Mouse (Mus musculus): ENCODE measurements at regions not wholly inside any gene's neighbourhood (a gene's known extent, or its start where the extent isn't known, plus 50 kb on each side); places are given as distances from the start of the nearest gene placed in this dataset.

- no peaks in the 10 kb centered on the region for H3K36me3 ChIP-seq (ENCODE audit: insufficient read depth, low read length)
- H3K27ac ChIP-seq, result no peak overlapping the region
- no peak overlapping the region for H3K9ac ChIP-seq (ENCODE audit: low read depth, low read length)
- WGBS, result 96% methylated on average over 2 of the region's 2 CpGs
- H3K4me1 ChIP-seq (replicated peaks; ENCODE audit: insufficient read depth, low read length), result no peaks in the 10 kb centered on the region
- H3K27me3 ChIP-seq (ENCODE audit: insufficient read depth, low read length), result no peaks in the 10 kb centered on the region
- ATAC-seq (replicated peaks; ENCODE audit: low FRiP score, low read depth) (no peak), DNase-seq (ENCODE audit: low spot score) (no peak)
- no peaks in the 10 kb centered on the region for H3K9me3 ChIP-seq (replicated peaks; ENCODE audit: low read length)
- no peak for TF ChIP-seq CTCF (IDR thresholded peaks at IDR 0.05; ENCODE audit: low read depth)
- no peak overlapping the region for H3K4me2 ChIP-seq (ENCODE audit: low read length)
- no peak overlapping the region for H3K4me3 ChIP-seq (replicated peaks; ENCODE audit: low read depth, low read length)
Measured at GRCm38 (mm10) chr13:52049249-52049648, 202.8 kb downstream of the Gadd45g start.

GRCm38 (mm10) chr13:52055741-52056140 lies 209.3 kb downstream of the Gadd45g start:
- peaks cover 7% of the 10 kb centered on the region; the same call in 1 of the 2 replicates for H3K4me1 ChIP-seq (replicated peaks; ENCODE audit: insufficient read depth, low read length)
- TF ChIP-seq CTCF (IDR thresholded peaks at IDR 0.05; ENCODE audit: low read depth), result no peak
- no peak for DNase-seq (ENCODE audit: low spot score)
- H3K4me2 ChIP-seq (ENCODE audit: low read length), result no peak overlapping the region
- no peak overlapping the region for H3K4me3 ChIP-seq (replicated peaks; ENCODE audit: low read depth, low read length)
- H3K36me3 ChIP-seq (ENCODE audit: insufficient read depth, low read length), result no peaks in the 10 kb centered on the region
- 0 out of 2 replicates have a peak, but pooled peaks have one; percentile 40 for ATAC-seq (replicated peaks; ENCODE audit: low FRiP score, low read depth)
- 66% methylated on average over 8 of the region's 8 CpGs for WGBS
- no peak overlapping the region for H3K27ac ChIP-seq
- H3K9me3 ChIP-seq (replicated peaks; ENCODE audit: low read length), result no peaks in the 10 kb centered on the region
- no peak overlapping the region for H3K9ac ChIP-seq (ENCODE audit: low read depth, low read length)
- no peaks in the 10 kb centered on the region for H3K27me3 ChIP-seq (ENCODE audit: insufficient read depth, low read length)

GRCm38 (mm10) chr13:52057456-52057855 lies 211.0 kb downstream of the Gadd45g start:
- ATAC-seq (replicated peaks; ENCODE audit: low FRiP score, low read depth) (no peak), DNase-seq (ENCODE audit: low spot score) (peak; percentile 42)
- Histone ChIP-seq H3K4me1 (replicated peaks; ENCODE audit: insufficient read depth, low read length) (peaks cover 13% of the 10 kb centered on the region; the same call in 1 of the 2 replicates), H3K27me3 (ENCODE audit: insufficient read depth, low read length) (no peaks in the 10 kb centered on the region), H3K9me3 (replicated peaks; ENCODE audit: low read length) (no peaks in the 10 kb centered on the region), H3K4me2 (ENCODE audit: low read length) (no peak overlapping the region), H3K36me3 (ENCODE audit: insufficient read depth, low read length) (no peaks in the 10 kb centered on the region), H3K4me3 (replicated peaks; ENCODE audit: low read depth, low read length) (no peak overlapping the region), H3K27ac (no peak overlapping the region), H3K9ac (ENCODE audit: low read depth, low read length) (no peak overlapping the region)
- TF ChIP-seq CTCF (IDR thresholded peaks at IDR 0.05; ENCODE audit: low read depth), result no peak
- WGBS, result 33% methylated on average over 10 of the region's 10 CpGs

GRCm38 (mm10) chr13:52059756-52060417 lies 213.4 kb downstream of the Gadd45g start:
- Histone ChIP-seq H3K27me3 (ENCODE audit: insufficient read depth, low read length) (no peaks in the 10 kb centered on the region), H3K9ac (ENCODE audit: low read depth, low read length) (no peak overlapping the region), H3K4me3 (replicated peaks; ENCODE audit: low read depth, low read length) (no peak overlapping the region), H3K27ac (peak overlapping the region; percentile 27; the same call in 1 of the 2 replicates), H3K4me1 (replicated peaks; ENCODE audit: insufficient read depth, low read length) (peaks cover 13% of the 10 kb centered on the region; the same call in 1 of the 2 replicates), H3K36me3 (ENCODE audit: insufficient read depth, low read length) (no peaks in the 10 kb centered on the region), H3K4me2 (ENCODE audit: low read length) (no peak overlapping the region), H3K9me3 (replicated peaks; ENCODE audit: low read length) (no peaks in the 10 kb centered on the region)
- ATAC-seq (replicated peaks; ENCODE audit: low FRiP score, low read depth) (peak; percentile 16; the same call in 1 of the 2 replicates), DNase-seq (ENCODE audit: low spot score) (no peak)
- TF ChIP-seq CTCF (IDR thresholded peaks at IDR 0.05; ENCODE audit: low read depth), result no peak
- WGBS, result 61% methylated on average over 22 of the region's 22 CpGs

GRCm38 (mm10) chr13:52060418-52060870 lies 214.0 kb downstream of the Gadd45g start:
- no peak overlapping the region for H3K4me2 ChIP-seq (ENCODE audit: low read length)
- H3K9ac ChIP-seq (ENCODE audit: low read depth, low read length), result no peak overlapping the region
- H3K4me3 ChIP-seq (replicated peaks; ENCODE audit: low read depth, low read length), result no peak overlapping the region
- peak overlapping the region; percentile 27; the same call in 1 of the 2 replicates for H3K27ac ChIP-seq
- DNase-seq (ENCODE audit: low spot score), result peak; percentile 75
- peaks cover 13% of the 10 kb centered on the region; the same call in 1 of the 2 replicates for H3K4me1 ChIP-seq (replicated peaks; ENCODE audit: insufficient read depth, low read length)
- no peaks in the 10 kb centered on the region for H3K27me3 ChIP-seq (ENCODE audit: insufficient read depth, low read length)
- H3K36me3 ChIP-seq (ENCODE audit: insufficient read depth, low read length), result no peaks in the 10 kb centered on the region
- ATAC-seq (replicated peaks; ENCODE audit: low FRiP score, low read depth), result peak; percentile 86
- H3K9me3 ChIP-seq (replicated peaks; ENCODE audit: low read length), result no peaks in the 10 kb centered on the region
- WGBS, result 5% methylated on average over 10 of the region's 10 CpGs
- 0 out of 2 replicates have a peak, but pooled peaks have one; percentile 20 for TF ChIP-seq CTCF (IDR thresholded peaks at IDR 0.05; ENCODE audit: low read depth)

- TF ChIP-seq CTCF (IDR thresholded peaks at IDR 0.05; ENCODE audit: low read depth), result no peak
- H3K4me2 ChIP-seq (ENCODE audit: low read length), result no peak overlapping the region
- H3K4me3 ChIP-seq (replicated peaks; ENCODE audit: low read depth, low read length), result no peak overlapping the region
- no peaks in the 10 kb centered on the region for H3K27me3 ChIP-seq (ENCODE audit: insufficient read depth, low read length)
- peaks cover 14% of the 10 kb centered on the region; the same call in 1 of the 2 replicates for H3K4me1 ChIP-seq (replicated peaks; ENCODE audit: insufficient read depth, low read length)
- H3K9ac ChIP-seq (ENCODE audit: low read depth, low read length), result no peak overlapping the region
- H3K36me3 ChIP-seq (ENCODE audit: insufficient read depth, low read length), result no peaks in the 10 kb centered on the region
- no peak overlapping the region for H3K27ac ChIP-seq
- ATAC-seq (replicated peaks; ENCODE audit: low FRiP score, low read depth), result no peak
- no peak for DNase-seq (ENCODE audit: low spot score)
- no peaks in the 10 kb centered on the region for H3K9me3 ChIP-seq (replicated peaks; ENCODE audit: low read length)
Measured at GRCm38 (mm10) chr13:52061454-52061853, 215.0 kb downstream of the Gadd45g start.
